Mouse (Mus musculus) heart, postnatal 4 days (tissue): ENCODE data around the gene Pdk1. TPM values are rescaled to one million over a fixed set of nuclear protein-coding genes. Genes with fewer than 3 reads are reported as not detected.
"Not testable (repeated sequence)": the region's sequence is repeated elsewhere in the genome, so short reads cannot be mapped to it uniquely, and the experiment has no call there.

Experiments
- DNase-seq: peaks from one replicate; pipeline ENCODE4 v3.0.0; 2021
- total RNA-seq, 2 experiments: library from RNA; stranded (reverse); gene quantifications; 2 replicates each; pipeline ENCODE4 v1.2.3; 2021

Gene Pdk1
- total RNA-seq, 2 experiments from 2014 or later, result 129 to 138 TPM

- no peak for DNase-seq
These were observed 1.8 kb downstream of the Pdk1 start for GRCm38 (mm10) chr2:71874836-71875235.

- no peak for DNase-seq
These were observed 4.8 kb downstream of the Pdk1 start for GRCm38 (mm10) chr2:71877865-71878264.

- DNase-seq, result no peak
These were observed 5.4 kb downstream of the Pdk1 start for GRCm38 (mm10) chr2:71878441-71878840.

GRCm38 (mm10) chr2:71878943-71879342 lies 5.9 kb downstream of the Pdk1 start:
- DNase-seq, result no peak

- DNase-seq, result no peak
These were observed 10.1 kb downstream of the Pdk1 start for GRCm38 (mm10) chr2:71882914-71883651.

GRCm38 (mm10) chr2:71887269-71887668 lies 14.2 kb downstream of the Pdk1 start:
- DNase-seq, result no peak

GRCm38 (mm10) chr2:71888437-71888836 lies 15.4 kb downstream of the Pdk1 start:
- DNase-seq, result no peak

GRCm38 (mm10) chr2:71891536-71891935 lies 18.5 kb downstream of the Pdk1 start:
- DNase-seq, result no peak

- DNase-seq, result no peak
These were observed 19.8 kb downstream of the Pdk1 start for GRCm38 (mm10) chr2:71892741-71893349.

GRCm38 (mm10) chr2:71895596-71896286 lies 22.7 kb downstream of the Pdk1 start:
- DNase-seq, result no peak

GRCm38 (mm10) chr2:71897420-71897819 lies 24.4 kb downstream of the Pdk1 start:
- DNase-seq, result no peak

- DNase-seq, result peak; percentile 52
These were observed 25.4 kb downstream of the Pdk1 start for GRCm38 (mm10) chr2:71898335-71898856.

GRCm38 (mm10) chr2:71899886-71900285 lies 26.9 kb downstream of the Pdk1 start:
- peak; percentile 46 for DNase-seq

- no peak for DNase-seq
These were observed 32.1 kb downstream of the Pdk1 start for GRCm38 (mm10) chr2:71905154-71905553.

GRCm38 (mm10) chr2:71906356-71906755 lies 33.3 kb downstream of the Pdk1 start:
- DNase-seq, result not testable (repeated sequence)

GRCm38 (mm10) chr2:71913911-71914310 lies 40.9 kb downstream of the Pdk1 start:
- DNase-seq, result no peak

- DNase-seq, result no peak
These were observed 46.2 kb downstream of the Pdk1 start for GRCm38 (mm10) chr2:71919227-71919647.

- not testable (repeated sequence) for DNase-seq
These were observed 51.9 kb downstream of the Pdk1 start for GRCm38 (mm10) chr2:71924931-71925330.

- no peak for DNase-seq
These were observed 61.0 kb downstream of the Pdk1 start for GRCm38 (mm10) chr2:71934046-71934445.

GRCm38 (mm10) chr2:71936711-71937110 lies 63.7 kb downstream of the Pdk1 start:
- DNase-seq, result no peak

- DNase-seq, result no peak
These were observed 64.8 kb downstream of the Pdk1 start for GRCm38 (mm10) chr2:71937649-71938308.

GRCm38 (mm10) chr2:71938716-71939393 lies 65.8 kb downstream of the Pdk1 start:
- no peak for DNase-seq
